Mouse (Mus musculus) thymus, postnatal 36 days (tissue): ENCODE measurements around the gene Dop1b.
"Not testable (repeated sequence)": the region's sequence is repeated elsewhere in the genome, so short reads cannot be mapped to it uniquely, and the experiment has no call there.

ENCODE experiments used
- DNase-seq, 2 experiments: peaks; one replicate each; pipeline ENCODE4 v3.0.0; 2022; ENCODE audit warnings: mixed read lengths in 2 of 2

Gene Dop1b

DNA sequence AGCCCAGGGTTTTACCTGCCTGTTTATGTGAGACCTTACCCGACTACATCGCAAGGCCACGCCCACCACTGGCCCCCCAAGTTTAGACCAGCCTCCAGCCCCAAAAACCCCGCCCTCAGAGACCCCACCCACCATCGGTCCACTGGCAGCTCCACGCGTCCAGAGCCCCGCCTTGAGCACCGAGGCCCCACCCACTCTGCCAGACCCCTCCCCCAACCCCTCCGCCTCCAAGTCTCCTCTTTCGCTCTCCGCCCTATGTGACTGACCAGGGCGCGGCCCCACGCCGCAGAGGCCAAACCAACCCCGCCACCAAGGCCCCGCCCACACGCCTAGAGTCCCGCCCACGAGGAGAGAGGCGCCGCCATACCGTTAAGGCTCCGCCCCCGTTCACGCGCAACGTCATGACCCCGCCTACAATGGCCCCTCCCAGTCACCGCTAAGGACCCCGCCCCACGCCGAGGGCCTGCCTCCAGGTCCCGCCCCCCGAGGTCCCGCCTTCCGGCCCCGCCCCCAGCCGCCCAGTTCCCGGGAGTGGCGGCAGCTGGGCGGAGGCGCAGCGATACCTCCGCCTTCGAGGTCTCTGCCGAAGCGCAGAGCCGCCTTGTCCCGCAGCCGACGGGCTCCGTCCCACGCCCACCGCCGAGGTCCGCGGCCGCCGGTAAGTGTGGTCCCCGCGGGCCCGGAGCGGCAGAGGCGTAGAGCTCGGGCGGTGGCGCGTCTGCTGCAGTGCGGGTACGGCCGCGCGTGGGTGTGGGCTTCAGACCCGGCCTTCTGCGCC is at the start of gene Dop1b:
Dop1b (plus strand) TSS at position 494 of the 778 bp plus-strand sequence.
- peak; percentile 96 to 99 for DNase-seq

- DNase-seq: no peak
These were observed 43.7 kb upstream of the Dop1b start for GRCm38 (mm10) chr16:93667976-93668375.

DNA sequence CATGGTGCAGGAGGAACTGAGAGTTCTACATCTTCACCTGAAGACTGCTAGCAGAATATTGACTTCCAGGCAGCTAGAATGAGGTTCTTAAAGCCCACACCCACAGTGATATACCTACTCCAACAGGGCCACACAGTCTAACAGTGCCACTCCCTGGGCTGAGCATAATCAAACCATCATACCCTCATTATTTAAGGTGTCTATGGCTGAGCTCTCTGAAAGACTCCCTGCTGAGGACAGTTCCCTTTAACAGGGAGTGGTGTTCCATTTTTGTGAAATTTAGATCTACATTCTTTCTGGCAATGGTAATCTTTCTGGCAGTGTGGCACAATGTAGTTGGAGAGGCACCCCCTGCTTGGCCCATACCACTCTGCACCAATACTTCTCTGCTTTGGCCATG is 42.2 kb upstream of the Dop1b start:
- DNase-seq: no peak

DNA sequence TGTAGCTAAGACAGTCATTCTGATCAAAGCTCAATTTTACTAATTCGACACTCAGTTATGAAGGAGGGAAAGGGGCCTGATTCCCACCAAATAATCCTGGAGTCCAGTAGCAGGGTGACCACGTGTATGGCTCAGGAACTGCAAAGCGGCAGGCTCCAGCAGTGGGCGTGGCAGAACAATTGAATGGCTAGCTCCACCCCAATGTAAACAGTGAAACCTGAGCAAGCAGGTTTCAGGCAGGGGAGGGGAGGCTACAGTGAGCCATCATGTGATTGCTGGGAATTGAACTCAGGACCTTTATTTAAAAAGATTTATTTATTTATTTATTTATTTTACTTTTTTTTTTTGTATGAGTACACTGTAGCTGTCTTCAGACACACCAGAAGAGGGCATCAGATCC is 41.2 kb upstream of the Dop1b start:
- not testable (repeated sequence) for DNase-seq

DNA sequence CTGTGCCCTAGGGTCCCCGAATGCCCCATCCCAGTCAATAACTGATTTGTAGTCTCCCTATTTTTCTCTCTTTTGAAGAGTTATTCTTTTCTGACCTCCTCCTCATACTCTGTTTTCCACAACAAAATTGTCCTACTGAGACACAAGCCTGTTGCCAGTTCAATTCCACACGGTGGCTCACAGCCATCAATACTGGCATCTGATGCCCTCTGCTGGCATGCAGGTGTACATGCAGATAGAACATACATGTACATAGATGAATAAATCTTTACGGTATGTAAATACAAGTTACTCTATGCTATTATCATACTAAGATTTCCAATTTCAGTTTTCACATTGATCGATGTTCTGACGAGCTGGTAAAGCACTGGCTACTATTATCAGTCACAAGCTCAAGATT is 40.6 kb upstream of the Dop1b start:
- DNase-seq: no peak

- no peak for DNase-seq
These were observed 35.3 kb upstream of the Dop1b start for GRCm38 (mm10) chr16:93676376-93676775.

GRCm38 (mm10) chr16:93678206-93678605 is 33.5 kb upstream of the Dop1b start:
- no peak for DNase-seq

DNA sequence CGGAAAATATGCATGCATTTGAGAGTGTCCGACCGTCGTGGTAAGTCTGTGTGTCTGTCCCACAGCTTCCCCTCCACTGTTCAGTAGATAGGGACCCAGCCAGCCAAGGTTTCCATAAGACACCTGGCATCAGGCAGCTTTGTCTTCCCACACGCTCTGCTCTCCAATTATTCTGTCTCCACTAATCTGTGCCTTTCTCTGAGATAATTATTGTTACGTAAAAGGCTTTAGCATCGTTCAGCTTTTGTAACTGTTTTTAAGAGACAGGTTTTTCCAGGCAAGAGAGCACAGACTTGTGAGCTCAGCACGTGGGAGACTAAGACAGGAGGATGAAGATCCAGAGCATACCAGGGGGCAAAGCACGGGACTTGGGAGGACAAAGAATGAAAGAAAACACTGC is 32.5 kb upstream of the Dop1b start:
- no peak for DNase-seq

DNA sequence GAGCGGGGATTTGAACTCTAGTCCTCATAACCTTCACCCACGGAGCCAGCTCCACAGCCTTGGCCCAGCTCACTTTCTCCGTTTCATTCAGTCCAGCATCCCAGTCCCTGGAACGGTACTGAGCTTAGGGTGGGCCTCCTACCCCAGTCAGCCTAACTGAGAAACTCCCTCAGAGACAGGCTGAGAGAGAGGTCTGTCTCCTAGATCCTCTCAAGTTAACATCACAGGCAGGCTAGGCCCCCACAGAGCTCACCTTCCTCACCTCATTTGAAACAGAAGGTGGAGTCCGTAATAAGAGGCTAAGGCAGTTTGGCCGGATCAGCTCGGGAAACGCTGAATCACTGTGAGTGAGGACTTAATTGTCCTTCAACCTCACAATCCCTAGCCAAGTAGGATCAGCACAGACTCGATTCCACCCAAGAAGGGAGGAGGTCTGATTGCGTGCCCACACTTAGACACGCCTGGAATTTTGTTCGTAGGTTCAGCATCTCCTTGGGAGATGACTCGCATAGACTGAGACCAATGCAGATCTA is 29.5 kb upstream of the Dop1b start:
- no peak for DNase-seq

DNA sequence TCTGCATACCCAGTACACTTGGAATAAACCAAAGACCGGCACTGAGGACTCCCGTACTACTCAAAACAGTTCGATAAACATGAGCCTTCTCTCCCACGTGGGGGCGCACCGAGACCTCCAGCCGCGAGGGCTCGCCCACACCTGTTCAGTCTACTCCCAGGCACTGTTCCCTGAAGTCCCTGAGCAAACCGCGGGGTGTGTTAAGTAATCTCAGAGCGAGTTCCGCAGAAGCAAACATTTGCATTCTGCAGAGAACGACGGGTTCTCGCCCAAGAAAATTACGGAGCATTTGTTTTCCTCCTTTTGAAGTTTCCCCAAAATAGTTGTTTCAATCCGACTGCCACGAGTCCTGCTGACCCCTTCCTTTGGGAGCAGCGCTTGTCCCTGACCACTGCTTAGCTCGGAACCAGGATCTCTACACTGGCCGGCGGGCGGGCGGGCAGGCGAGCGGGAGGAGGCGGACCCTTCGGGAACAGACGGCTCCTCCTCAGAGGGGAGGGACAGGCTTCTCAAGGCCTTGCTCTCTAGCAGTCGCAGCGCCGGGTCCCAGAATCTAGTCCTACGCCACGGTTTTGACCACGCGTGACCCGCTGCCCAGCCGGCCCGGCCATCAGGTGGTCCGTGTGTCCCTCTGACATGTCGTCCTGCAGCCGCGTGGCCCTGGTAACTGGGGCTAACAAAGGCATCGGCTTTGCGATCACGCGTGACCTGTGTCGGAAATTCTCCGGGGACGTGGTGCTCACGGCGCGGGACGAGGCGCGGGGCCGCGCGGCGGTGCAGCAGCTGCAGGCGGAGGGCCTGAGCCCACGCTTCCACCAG is 28.8 kb upstream of the Dop1b start, which contains the start of gene Cbr3:
Cbr3 (plus strand) TSS at position 527 of the 819 bp plus-strand sequence.
- peak; percentile 85 for DNase-seq

- no peak for DNase-seq
These were observed 28.0 kb upstream of the Dop1b start for GRCm38 (mm10) chr16:93683508-93684236.

DNA sequence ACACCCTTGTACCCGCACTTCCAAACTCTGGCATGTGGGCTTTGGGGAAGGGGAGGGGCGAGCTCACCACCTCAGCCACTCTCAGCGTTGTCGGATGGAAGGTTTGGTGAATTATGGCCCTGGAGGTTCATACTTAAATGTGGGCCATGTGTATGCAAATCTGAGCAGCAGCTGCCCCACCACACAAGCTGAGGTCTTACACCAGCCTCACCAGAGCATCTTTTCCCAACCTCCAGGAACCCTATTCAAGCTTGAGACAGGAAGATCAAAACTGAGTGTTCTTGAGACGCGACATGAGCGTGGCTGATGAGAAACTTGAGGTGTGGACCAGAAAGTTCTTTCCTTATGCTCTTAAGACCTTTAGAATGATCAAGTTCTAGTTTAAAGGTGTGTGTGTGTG is 27.3 kb upstream of the Dop1b start:
- DNase-seq: no peak

- DNase-seq: not testable (repeated sequence)
These were observed 25.9 kb upstream of the Dop1b start for GRCm38 (mm10) chr16:93685783-93686182.

GRCm38 (mm10) chr16:93686421-93686820 is 25.3 kb upstream of the Dop1b start:
- no peak for DNase-seq

- no peak for DNase-seq
These were observed 24.8 kb upstream of the Dop1b start for GRCm38 (mm10) chr16:93686945-93687344.

DNA sequence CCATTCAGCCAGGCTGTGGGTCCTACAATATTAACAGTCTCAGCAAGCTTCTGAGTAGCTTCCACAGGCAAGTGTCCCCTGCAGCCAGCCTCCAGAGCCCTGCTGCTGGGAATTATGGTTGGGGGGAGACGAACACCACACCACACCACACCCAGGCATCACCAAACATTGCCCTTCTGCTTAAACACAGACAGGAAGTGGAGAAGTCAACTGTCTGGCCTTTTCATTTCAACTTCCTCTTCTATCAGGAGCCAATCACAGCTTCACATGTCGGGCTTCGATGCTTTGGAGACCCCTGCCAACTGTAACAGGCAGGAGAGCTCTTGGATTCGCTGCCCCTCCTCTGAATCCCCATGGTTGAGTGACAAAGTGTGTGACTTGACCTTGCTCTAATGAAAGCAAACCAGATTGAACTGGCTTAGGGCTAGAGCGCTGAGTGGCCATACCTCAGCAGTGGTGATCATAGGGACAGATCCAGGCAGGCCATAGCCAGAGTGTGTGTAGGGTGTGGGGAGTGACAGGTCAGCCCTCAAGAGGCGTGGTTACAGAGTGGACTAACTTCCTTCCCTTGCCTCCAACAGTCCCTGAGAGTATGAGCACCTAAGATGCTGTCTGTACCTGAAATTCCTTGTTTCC is 20.4 kb upstream of the Dop1b start:
- no peak for DNase-seq

DNA sequence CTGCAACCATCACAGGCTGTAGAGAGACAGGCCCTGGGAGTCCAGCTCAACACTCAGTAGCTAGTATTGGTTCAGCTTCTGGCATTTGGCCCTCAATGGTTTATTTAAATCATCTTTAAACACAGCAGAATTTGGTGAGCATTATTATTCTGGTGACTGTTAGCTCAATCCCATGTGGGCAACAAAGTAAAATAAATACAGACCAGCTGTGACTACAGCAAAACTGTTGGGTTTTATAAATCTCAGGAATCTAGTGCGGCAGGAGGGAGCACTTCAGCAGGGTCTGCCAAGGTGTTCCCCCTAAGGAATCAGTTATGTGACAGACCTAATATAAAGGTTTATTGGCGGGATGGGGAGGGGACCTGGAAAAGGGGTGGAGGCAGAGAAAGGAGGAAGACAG is 19.0 kb upstream of the Dop1b start:
- no peak for DNase-seq

- DNase-seq: no peak
These were observed 4.6 kb upstream of the Dop1b start for GRCm38 (mm10) chr16:93707116-93707515.

DNA sequence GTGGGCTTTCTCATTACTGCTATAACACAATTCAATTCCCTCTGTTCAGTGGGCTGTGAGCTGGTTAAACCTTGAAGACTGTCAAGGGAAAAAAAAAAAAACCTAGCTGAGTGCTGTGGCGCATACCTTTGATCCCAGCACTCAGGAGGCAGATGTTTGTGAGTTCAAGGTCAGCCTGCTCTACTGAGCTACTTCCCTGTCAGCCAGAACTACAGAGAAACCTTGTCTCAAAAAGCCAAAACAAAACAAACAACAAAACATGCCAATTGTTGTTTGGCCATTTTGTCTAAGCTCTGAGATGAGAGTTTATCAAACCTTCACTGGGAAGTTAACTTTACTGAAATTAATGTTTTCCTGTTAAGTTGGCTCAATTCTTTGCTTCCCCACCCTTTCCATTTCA is 2.5 kb upstream of the Dop1b start:
- DNase-seq: no peak

- DNase-seq: peak; percentile 60 to 66
These were observed 780 bp upstream of the Dop1b start for GRCm38 (mm10) chr16:93710924-93711323.

DNA sequence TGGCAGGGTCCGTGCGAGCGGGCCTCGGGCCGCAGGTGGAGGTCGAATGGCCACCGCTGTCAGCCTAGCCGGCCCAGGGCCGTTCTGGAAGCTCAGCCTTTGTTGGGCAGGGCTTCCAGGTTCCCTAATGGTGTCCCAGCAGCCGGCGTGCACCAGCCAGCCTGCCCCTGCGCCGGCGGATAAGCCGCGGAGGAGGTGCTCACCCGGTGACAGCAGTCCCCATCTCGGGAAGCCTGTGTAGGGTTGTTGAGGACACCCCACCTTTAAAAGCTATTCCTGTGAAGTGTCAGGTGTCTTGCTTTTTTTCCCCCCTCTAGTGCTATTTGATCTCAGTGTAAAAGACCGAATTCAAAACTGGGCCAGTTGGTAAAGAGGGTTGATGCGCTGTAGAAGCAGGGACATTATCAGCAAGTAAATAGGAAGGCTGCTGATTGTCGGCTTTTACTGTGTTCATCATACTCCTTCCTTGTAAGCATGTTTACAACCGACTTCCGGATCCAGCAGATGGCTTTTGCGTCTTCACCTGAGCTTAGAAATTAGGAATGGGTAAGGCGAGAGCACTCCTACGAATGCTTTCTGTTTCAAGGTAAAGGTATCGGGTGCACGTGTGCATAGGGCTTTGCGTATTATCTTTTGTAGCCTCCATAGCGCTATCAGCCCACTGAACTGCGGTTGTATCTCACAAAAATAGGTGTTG is 633 bp downstream of the Dop1b start:
- DNase-seq: no peak

GRCm38 (mm10) chr16:93712966-93713365 is 1.3 kb downstream of the Dop1b start:
- no peak for DNase-seq
